Mouse (Mus musculus): ENCODE results near the gene Dctn3. TPM values are rescaled to one million over a fixed set of nuclear protein-coding genes. Genes with fewer than 3 reads are reported as not detected.

The Dctn3 gene
- total RNA-seq, 2 experiments from 2014 or later: 142 to 158 TPM

DNA sequence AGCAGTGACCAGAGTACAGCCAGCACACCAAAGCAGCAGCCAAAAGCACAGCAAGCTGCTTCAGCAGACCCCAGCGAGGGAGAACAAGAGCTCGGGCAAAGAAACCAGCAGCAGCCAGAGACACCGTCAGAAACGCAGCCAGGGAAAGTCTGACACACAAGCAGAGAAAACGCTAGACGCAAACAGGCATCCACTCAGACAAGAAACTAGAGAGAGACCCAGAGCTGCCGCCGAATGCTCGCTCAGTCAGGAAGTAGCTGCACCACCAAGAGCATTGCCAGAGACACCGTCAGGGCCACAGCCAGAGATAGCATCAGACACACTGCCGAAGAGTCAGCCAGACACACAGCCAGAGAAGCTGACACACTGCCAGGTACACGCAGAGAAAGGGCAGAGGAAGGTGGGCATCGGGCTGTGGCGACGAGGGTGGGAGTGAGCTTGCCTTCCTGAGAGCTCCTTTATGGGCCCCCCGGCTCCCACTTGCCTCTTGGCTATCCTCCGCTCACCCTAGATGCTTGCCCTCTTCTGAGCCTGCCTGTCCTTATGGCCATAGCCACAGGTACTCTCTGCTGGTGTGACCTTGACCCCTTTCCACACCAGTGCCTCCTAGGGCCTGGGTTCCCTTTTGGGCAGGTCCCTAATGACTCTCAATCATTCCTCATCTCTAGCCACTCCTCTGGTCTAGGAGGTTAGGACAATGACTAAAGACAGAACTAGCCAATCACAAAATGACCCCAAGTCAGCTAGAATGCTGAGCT, 46.5 kb downstream of the Dctn3 start:
- DNase-seq (ENCODE audit: low spot score in 2 of 2): peak; percentile 22 to 43

DNA sequence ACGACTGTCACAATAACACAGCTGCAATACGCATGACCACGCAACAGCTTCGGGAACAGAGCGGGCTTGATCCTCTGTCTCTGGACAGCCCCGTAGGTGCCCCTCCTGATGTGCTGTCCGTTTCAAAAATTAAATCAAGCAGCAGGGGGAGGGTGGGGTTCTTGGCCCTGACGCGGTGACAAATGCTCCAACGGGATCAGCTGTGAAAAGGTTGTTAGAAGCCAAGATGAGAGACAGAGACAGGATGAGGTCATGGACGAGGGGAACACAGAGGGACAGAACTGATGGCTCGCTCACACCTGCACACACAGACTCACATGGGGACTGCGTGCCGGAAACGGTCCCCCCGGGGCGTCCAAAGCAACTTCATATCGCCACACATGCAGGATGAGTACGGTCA, 49.8 kb downstream of the Dctn3 start:
- no peak for DNase-seq (ENCODE audit: low spot score in 2 of 2)

DNA sequence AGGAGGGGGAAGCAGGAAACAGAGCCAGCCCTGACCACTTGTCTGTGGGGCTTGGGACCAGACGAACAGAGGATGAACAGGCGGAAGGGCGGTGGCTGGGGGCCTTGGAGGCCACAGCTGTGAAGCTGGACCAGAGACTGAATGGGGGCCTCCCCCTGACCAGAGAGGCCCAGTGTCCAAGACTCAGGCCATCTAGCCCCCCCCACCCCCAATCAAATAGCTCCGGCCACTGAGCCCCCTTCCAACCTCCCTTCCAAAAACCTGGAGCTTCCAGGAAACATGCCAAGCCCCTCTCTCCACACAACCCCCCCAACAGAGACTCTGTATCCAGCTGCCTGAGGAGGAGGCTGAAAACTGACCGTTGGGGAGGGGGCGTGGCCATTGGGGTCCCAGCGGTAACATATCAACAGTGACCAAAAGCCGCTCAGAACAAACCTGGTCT, 50.4 kb downstream of the Dctn3 start:
- no peak for DNase-seq (ENCODE audit: low spot score in 2 of 2)

DNA sequence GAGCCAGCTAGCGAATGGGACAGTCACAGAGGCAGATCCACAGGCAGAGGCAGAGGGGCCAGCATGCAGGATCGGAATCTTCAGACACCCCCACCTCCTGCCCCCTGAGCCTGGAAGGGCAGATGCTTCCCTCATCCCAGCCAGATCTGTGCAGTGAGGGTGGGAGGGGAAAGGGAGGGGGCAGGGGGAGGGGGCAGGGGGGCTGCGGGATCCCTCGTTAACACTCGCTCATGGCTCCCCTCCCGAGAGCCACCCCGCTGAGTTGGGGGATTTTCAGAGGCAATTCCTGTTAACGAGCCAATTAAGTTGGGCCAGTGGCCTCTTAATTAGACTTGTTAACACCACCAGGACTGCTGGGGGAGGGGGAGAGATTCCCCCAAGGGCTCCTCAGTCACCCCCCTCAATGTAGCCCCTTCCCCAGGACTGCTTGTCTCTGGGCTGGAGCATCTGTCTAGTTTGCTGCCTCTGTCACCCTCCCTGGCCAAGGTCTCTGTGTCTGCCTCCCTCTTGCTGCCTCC, 50.9 kb downstream of the Dctn3 start:
- DNase-seq (ENCODE audit: low spot score in 2 of 2): no peak

DNA sequence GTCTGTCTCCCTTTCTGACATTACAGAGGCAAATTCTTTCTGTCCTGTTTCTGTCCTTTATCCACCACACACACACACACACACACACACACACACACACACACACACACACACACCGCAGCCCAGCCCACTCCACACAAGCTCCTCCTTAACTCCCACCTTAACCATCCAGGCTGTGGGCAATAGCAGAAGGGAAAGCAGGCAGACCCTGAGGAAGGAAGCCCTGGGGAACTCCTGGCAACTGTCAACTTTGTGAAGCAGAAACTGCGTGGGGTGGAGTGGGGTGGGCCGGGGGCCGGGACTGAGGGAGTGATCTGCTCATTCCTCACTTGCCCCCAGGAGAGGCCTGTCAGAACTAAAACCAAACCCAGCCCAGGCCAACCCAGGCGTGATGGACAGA, 51.5 kb downstream of the Dctn3 start:
- DNase-seq (ENCODE audit: low spot score in 2 of 2): no peak

DNA sequence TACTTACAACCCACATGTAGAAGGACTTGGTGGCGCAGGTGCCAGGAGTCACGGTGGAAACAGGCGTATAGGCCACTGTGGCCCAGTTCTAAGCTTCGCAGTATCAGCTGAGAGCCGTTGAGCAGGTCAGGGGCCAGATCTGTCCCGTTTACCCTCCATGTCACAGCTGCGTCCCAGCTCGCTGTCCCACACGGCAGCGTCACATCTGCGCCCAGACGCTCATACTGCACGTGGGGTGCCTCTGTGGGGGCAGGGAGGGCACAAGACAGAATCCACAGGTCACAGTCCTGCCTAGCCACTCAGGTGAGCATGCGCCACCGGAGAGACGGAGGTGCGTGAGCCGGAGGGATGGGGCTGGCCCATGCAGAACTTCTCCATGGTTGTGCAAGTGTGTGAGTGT, 52.1 kb downstream of the Dctn3 start:
- no peak for DNase-seq (ENCODE audit: low spot score in 2 of 2)

DNA sequence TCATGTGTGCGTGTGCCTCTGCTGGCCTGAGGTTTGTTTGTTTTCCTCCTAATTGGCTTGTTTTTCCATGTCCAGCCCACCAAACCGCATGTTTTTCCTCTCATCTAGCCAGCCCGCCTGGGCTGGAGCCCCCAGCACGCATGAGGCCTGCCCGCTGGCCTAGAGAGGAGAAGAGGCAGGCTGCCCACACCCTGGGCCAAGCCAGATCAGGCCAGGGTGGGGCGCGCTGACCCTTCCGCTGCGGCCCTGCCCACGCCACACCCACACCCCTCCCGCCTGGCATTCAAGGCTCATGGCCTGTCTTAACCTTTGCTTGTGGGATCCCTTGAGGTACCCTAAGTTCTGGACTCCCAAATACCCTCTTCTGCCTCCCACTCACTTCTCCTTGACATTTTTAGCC, 56.3 kb downstream of the Dctn3 start:
- no peak for DNase-seq (ENCODE audit: low spot score in 2 of 2)

DNA sequence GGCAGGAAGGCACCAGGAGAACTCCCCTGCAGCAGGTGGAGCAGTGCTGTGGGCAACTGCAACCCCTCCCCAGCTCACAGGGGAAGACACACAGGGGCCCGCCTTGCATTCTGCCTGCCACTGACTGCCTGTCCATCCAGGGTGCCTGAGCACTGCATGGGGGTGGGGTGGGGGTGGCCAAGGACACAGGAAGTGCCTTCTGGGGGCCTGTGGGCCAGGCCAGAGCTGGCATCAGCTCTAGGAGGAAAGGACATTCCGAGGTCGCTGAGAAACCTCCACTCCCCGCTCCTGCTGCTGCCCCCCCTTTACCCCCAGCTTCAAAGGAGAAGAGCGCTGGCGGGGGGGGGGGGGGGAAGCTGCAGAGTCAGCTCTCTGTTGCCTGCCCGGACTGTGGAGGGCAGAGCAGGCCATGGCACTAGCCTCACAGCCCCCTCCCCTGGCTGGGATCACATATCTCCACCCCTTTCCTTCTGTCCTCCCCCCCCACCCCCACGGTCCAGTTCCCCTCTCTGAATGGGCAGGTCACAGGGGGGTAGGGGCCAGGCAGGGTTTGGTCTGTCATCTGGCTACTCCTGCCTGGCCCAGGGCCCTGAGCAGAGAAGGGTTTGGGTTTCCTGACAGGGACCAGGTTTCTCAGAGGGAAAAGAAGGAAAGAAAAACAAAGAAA, 57.8 kb downstream of the Dctn3 start:
- no peak for DNase-seq (ENCODE audit: low spot score in 2 of 2)

Other genes with a start within 250 kb of the Dctn3 start
- 10 to 100 TPM; 44.8 TPM for gene AI464131, start 220.1 kb downstream of the Dctn3 start, total RNA-seq (2021)
- 10 to 100 TPM in 1 of 2 experiments, 1 to 10 TPM in 1; 8.0 to 10.0 TPM for gene 1110017D15Rik, start 205.8 kb downstream of the Dctn3 start, total RNA-seq (2021)
- 100 to 1,000 TPM; 168 to 186 TPM for gene Fam219a, start 153.6 kb downstream of the Dctn3 start, total RNA-seq (2021)
- gene Dnaic1, start 153.4 kb downstream of the Dctn3 start, total RNA-seq (2021): 1 to 10 TPM; 5.4 to 8.3 TPM
- 10 to 100 TPM; 63.4 to 66.5 TPM for gene Enho, start 82.8 kb downstream of the Dctn3 start, total RNA-seq (2021)
- 10 to 100 TPM; 64.7 to 65.0 TPM for gene Cntfr, start 26.1 kb downstream of the Dctn3 start, total RNA-seq (2021)
- 10 to 100 TPM; 23.2 to 24.5 TPM for gene Il11ra1, start 23.2 kb downstream of the Dctn3 start, total RNA-seq (2021)
- gene Rpp25l, start 9.6 kb downstream of the Dctn3 start, total RNA-seq (2021): 10 to 100 TPM; 27.7 to 34.4 TPM
- not detected for gene Arid3c, start 8.0 kb upstream of the Dctn3 start, total RNA-seq (2021)
- 10 to 100 TPM; 49.0 to 51.1 TPM for gene Galt, start 32.1 kb upstream of the Dctn3 start, total RNA-seq (2021)
- gene Sigmar1, start 33.0 kb upstream of the Dctn3 start, total RNA-seq (2021): 10 to 100 TPM; 41.0 to 49.1 TPM
- 100 to 1,000 TPM; 141 to 191 TPM for gene Ccl27a, start 51.1 kb upstream of the Dctn3 start, total RNA-seq (2021)
- not detected for gene Gm21541, start 180.4 kb upstream of the Dctn3 start, total RNA-seq (2021)
- gene Gm20878, start 218.4 kb upstream of the Dctn3 start, total RNA-seq (2021): 10 to 100 TPM; 22.5 to 24.9 TPM
- 1 to 10 TPM; 1.9 to 2.3 TPM for gene Fam205a4, start 242.9 kb upstream of the Dctn3 start, total RNA-seq (2021)

Data from layer of hippocampus, postnatal 10 days (tissue).